Mouse (Mus musculus) NIH3T3 (cell line): ENCODE data around the gene Ctdspl2.
"Not testable (repeated sequence)": the region's sequence is repeated elsewhere in the genome, so short reads cannot be mapped to it uniquely, and the experiment has no call there.

Source experiments
- DNase-seq: peaks from one replicate; pipeline ENCODE4 v3.0.0-alpha.2; 2012; ENCODE audit warnings: low read depth

Gene Ctdspl2

DNA sequence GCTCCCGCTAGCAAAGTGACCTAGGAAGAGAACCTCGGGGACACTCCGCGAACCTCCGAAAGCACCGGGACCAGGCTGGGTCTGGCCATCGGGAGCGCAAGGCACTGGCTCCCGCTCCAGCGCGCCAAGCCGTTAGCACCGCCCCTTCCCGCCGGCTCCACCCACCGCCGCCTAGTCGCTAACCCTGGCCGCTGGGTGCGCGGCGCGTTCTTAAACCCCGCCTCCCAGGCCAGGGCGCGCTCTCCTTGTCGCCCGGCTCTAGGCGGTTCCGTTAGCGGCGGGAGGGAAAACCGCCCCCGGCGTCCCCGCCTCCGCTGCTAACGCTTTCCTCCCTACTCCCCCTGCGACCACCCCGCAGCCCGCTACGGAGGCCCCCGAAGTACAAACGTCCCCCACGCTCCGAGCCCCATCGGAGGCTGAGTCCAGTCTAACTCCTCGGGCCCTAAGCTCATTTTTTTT lies at the start of gene Ctdspl2, which contains the start of gene Mageb3:
TSS of gene Ctdspl2 (plus strand) at position 237 of the 459 bp plus-strand sequence.
TSS of gene Mageb3 (minus strand) at position 328 of the 459 bp plus-strand sequence.
- DNase-seq = peak; percentile 98

DNA sequence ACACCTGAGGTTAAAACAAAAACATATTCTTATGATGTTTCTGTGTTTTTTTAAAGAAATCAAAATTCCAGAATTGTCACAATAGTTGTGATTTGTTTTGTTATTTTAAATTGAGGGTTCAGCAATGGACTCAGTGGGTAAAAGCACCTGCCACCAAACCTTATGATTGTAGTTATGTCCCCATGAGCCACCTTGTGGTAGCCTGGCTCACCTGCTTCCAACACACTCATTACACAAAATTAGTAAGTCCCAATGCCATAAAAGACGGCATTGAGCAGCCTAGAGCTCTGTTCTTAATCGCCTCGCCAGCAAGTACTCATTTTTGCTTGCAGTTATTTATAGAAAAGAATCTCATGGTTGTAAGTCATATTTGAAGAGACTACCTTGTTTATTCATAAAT lies 45.8 kb upstream of the Ctdspl2 start:
- no peak for DNase-seq

DNA sequence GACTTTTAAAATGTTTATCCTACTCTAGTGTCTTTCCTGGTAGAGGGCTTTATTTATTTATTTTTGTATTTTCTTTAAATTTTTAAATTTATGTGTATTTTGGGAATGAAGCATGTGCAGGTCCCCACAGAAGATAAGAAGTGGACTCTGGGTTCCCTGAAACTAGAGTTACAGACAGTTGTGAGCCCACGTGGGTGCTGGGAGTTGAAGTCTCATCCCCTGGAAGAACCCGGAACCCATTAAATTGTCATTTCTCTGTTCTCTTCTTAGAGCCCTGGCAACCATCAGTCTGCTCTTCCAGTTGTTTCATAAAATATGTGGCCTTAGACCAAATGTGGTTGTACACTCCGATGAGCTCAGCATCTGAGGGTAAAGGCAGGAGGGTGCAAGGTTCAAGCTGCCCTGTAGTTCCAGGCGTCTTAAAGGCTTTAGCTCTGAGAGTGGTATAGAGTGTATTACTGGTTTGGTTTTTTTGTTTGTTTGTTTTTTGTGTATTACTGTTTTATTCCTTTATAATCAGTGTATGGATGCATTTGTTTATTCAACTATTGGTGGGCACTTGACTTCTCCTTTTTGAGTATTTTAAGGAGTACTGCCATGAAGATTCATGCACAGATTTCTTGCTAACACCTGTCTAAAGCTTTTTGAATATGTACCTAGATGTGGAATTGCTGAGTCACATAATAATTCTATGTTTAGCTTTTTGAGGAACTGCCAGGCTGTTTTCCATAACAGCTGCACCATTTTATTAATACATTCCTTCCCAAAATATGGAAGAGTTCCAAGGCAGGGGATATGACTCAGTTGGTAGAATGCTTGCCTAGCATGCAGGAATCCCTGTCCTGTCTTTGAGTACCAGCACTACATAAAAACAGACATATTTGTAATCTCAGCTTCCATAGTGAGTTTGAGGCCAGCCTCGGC lies 39.5 kb upstream of the Ctdspl2 start:
- DNase-seq = peak; percentile 92

DNA sequence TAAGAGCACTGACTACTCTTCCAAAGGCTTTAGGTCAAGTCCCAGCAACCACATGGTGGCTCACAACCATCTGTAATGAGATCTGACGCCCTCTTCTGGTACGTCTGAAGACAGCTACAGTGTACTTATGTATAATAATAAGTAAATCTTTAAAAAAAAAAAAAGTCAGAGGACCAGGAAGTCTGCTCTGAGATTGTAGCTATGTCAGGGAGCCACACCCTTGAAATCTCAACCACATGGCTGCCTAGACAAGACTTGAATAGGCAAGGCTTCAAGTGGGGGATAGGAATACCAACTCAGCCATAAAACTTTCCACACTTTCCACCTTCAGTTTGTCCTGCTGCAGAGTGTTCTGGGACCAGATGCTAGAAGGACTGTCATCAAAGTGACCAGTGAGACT lies 18.2 kb upstream of the Ctdspl2 start:
- DNase-seq = not testable (repeated sequence)

DNA sequence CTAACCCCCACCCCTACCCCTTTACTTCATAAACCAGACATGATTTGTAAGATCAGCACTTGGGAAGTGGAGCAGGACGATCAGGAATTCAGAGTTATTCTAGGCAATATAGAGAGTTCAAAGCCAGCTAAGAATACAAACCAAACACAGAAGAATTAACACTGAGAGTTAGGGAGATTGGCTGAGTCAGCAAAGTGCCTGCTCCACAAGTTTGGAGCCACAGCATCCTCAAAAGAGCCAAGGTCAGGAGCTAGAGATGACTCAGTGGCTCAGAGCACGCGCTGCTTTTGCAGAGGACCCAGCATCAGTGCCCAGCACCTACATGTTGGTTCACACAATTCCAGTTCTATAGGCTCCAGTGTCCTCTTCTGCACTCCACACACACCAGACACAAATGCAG lies 12.4 kb upstream of the Ctdspl2 start:
- no peak for DNase-seq

GRCm38 (mm10) chr2:121954971-121955656 lies 687 bp upstream of the Ctdspl2 start:
- no peak for DNase-seq

GRCm38 (mm10) chr2:121956224-121957018 lies 620 bp downstream of the Ctdspl2 start:
- peak; percentile 98 for DNase-seq

DNA sequence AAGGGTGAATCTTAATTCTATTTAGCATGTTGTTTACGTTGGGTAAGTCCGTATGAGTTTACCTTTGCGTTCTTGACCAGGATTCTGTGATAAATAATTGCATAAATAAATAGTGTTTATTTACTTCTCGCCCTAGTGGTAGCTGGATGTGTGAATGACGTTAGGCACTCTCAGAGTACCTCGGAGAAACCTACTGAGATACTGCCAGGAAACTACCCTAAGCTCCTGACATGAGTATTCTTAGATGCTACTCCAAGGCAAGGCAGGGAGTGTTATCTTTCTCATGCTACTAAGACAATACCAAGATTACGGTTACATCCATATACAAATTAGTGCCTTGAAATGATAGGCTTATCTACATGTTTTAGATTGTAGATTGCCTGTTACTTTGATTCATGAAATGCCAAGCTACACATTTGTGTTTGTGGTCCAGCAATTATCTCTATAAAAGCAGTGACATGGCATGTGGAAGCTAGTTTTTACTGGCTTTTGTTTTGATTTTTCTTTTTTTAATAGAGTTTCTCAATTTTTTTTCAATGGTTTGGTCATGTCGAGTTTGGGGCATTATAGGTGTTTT lies 1.5 kb downstream of the Ctdspl2 start:
- DNase-seq = peak; percentile 16

- peak; percentile 61 for DNase-seq
Measured at GRCm38 (mm10) chr2:121995738-121996137, 39.9 kb downstream of the Ctdspl2 start.

DNA sequence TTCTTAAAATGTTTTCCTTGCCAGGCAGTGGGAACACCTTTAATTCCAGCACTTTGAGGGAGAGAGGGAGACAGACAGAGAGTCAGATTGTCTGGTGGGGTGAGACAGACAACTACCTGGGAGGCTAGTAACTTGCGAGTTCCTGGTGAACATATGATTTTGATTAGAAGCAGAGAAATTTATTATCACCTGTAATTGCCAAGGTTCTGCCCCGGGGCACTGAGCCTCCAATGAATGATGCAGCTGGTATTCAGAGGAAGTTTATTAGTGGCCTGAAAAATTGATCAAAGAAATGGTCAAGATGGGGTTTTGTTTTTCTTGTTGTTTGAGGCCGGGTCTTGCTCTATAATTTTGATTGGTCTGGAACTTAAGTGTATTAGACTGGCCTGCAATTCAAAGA lies 53.0 kb downstream of the Ctdspl2 start:
- DNase-seq = no peak

GRCm38 (mm10) chr2:122011441-122011840 lies 55.6 kb downstream of the Ctdspl2 start:
- DNase-seq = no peak

DNA sequence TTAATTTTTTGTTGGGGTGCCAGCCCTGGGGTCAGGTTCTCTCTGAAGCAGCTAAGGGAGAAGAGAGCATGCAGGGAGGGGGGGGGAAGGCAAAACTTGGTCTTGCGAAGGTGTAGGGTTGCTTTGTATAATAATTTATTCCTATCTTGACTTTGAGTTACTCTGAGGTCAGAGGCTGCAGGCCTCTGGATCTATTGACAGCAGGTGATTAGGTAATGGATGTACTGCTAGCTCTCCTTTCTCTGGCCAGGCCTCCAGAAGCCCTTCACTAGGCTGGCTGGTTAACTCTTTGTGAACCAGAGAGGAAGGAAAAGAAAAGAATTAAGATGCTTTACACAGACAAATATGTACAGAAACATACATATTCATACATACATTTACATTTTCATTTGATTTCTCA lies 62.9 kb downstream of the Ctdspl2 start:
- no peak for DNase-seq

- DNase-seq = peak; percentile 18
Measured at GRCm38 (mm10) chr2:122022284-122022683, 66.5 kb downstream of the Ctdspl2 start.

DNA sequence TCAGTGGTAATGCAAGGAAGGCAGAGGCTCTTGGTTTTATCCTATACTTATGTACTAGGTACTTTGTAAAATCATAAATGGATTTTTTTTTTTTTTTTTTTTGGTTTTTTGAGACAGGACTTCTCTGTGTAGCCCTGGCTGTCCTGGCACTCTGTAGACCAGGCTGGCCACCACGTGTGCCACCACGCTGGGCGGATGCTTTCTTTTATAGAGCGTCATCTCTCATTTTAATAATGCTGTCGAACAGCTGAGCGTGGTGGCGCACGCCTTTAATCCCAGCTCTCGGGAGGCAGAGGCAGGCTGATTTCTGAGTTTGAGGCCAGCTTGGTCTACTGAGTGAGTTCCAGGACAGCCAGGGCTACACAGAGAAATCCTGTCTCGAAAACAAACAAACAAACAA lies 71.3 kb downstream of the Ctdspl2 start:
- not testable (repeated sequence) for DNase-seq

DNA sequence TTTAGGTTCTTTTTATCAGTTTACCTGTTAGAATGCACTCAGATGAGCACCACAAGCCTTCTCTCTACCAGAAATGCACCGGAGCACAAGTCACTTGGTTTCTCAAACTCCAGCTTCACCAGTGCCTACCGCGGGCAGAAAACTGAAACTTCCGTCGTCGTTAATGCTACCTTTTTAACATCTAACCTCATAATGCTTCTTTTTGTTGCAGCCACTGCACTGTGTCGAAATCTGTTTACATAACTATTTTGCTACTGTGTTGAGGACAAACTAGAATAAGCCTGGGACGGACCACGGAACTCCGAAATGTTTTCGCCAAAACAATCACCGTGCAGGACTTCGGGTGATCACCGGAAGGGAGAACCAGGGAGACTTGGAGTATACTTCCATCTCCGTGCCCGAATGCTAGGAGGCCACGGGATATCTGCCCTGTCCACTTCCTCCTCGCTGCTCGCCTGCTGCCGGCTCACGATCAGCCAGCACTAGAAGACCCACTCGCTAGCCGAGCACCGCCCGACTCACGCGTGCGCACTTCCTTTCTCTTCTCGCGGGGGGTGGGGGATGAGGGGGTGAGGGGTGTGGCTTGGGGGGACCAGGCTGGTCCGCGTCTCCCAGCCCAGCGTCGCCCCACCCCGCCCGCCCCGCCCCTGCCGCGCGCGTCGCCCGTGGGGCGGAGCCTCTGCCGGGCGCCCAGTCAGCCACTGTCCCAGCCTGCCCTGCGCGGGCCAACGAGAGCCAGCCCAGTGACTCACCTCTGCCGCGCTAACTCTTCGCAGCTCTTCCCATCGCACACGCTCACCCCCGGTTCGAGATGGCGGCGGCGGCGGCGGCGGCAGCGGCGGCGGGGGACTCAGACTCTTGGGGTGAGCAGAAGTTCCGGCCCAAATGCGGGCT lies 72.3 kb downstream of the Ctdspl2 start, which contains the start of gene Eif3j1:
TSS of gene Eif3j1 (plus strand) at position 685 of the 894 bp plus-strand sequence.
- peak; percentile 91 for DNase-seq

DNA sequence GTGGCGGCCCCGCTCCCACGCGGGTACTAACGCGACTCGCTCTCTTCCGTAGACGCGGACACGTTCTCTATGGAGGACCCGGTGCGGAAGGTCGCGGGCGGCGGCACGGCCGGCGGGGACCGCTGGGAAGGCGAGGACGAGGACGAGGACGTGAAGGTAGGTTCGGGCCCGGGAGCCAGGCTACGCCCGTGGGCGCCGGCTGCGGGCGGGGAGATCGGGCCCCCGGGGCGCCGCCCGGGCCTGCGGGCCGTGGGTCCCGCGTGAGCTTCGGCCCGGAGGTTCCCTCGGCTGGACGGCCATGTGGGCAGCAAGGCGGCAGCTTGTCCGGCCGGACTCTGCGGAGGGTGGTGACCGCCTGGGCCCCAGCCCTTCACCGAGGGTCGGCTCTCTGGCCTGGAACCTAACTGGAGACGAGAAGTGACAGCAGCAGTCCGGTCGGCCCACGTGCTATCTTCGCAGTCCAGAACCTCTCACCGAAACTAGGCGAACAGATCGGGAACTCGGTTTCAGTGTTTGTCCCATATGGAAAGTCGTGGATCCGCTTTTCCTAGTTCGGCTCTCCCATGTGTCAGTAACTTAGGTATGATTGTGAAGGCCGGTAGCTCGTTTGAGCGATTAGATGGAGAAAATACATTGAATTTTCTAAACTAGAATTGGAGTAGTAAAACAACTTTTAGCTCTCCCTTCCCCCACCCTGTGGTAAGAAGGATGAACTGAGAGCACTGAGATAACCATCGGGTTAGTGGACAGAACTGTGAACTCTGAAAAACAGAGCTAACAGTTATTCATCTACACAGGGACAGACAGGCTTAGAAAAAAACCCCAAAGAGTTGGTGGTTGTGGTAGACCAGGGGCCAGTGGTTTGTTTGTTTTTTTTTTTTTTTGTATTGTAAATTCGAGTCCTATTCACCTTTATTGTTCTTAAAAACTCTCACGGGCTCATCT lies 73.2 kb downstream of the Ctdspl2 start:
- peak; percentile 52 for DNase-seq

DNA sequence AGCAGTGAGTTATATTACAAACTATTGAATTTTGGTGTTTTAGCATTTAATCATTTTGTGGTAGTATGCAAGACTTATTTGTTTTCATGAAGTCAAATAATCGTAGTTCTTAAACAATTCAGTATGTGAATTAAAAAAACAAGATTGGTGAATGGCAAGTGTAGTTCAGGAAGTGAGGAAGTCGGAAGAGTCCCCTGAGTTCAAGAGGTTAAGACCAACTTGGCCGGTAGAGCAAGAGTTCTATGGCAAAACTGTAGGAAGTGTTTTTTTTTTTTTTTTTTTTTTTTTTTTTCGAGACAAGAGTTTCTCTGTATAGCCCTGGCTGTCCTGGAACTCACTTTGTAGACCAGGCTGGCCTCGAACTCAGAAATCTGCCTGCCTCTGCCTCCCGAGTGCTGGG lies 76.2 kb downstream of the Ctdspl2 start:
- no peak for DNase-seq

DNA sequence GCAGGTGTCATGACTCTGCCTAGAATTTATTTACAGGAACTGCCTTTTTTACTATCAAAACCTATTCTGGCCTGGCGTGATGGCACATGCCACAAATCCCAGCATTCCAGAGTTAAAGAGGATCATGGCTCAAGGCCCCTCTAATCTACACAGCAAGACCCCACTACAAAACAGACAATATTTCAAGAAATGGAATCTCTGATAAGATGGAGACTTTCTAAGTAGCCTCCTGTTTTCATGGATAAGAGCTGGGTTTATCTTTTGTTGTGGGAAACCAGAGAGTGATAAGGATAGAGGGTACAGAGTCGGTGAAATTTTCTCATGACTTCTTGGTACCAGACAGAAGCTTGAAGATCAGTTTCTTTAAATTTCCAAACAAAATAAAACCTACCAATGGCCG lies 80.3 kb downstream of the Ctdspl2 start:
- no peak for DNase-seq

- no peak for DNase-seq
Measured at GRCm38 (mm10) chr2:122043926-122044325, 88.1 kb downstream of the Ctdspl2 start.
